Comparison of ENCODE assay signal across 8 mouse cellular contexts in genomic region chr4:140624087-140624467, GRCm38 (mm10). TPM values are rescaled to one million over a fixed set of nuclear protein-coding genes. Genes with fewer than 3 reads are reported as not detected.
DNase-seq lines count a peak whose midpoint lies in the region; ATAC-seq lines count a peak whose summit lies in the region.

No protein-coding gene starts in this region.

- no peaks in the 10 kb centered on the region for H3K9me3 ChIP-seq in embryonic facial prominence, embryonic 14.5 days (ENCODE audit: control insufficient read depth, low read length)
- no peaks in the 10 kb centered on the region for H3K9me3 ChIP-seq in midbrain, embryonic 11.5 days (ENCODE audit: control insufficient read depth, low read length)

- ATAC-seq in embryonic facial prominence, embryonic 14.5 days (ENCODE audit: low read depth): no peak
- 0 out of 2 replicates have a peak, but pooled peaks have one; percentile 2 for ATAC-seq in midbrain, embryonic 11.5 days (ENCODE audit: low FRiP score)

- WGBS in embryonic facial prominence, embryonic 14.5 days: 13% methylated on average over 10 of the region's 10 CpGs
- under 1% methylated on average over 10 of the region's 10 CpGs for WGBS in midbrain, embryonic 11.5 days

- H3K27me3 ChIP-seq in embryonic facial prominence, embryonic 14.5 days (replicated peaks; ENCODE audit: control insufficient read depth, insufficient read depth, low read length): no peaks in the 10 kb centered on the region
- H3K27me3 ChIP-seq in midbrain, embryonic 11.5 days (ENCODE audit: control insufficient read depth, insufficient read depth, low read length): no peaks in the 10 kb centered on the region

- H3K4me3 ChIP-seq in embryonic facial prominence, embryonic 14.5 days (ENCODE audit: low read depth, low read length): no peak overlapping the region
- H3K4me3 ChIP-seq in midbrain, embryonic 11.5 days (ENCODE audit: low read depth, low read length): no peak overlapping the region

- H3K36me3 ChIP-seq in embryonic facial prominence, embryonic 14.5 days (ENCODE audit: control insufficient read depth, insufficient read depth, low read length): no peaks in the 10 kb centered on the region
- no peaks in the 10 kb centered on the region for H3K36me3 ChIP-seq in midbrain, embryonic 11.5 days (ENCODE audit: control insufficient read depth, insufficient read depth, low read length)

- peak overlapping the region; percentile 40; the same call in 1 of the 2 replicates for H3K9ac ChIP-seq in embryonic facial prominence, embryonic 14.5 days (ENCODE audit: low read depth, low read length)
- H3K9ac ChIP-seq in midbrain, embryonic 11.5 days (ENCODE audit: low read length): peak overlapping the region; percentile 53

- H3K4me1 ChIP-seq in embryonic facial prominence, embryonic 14.5 days (ENCODE audit: control insufficient read depth, insufficient read depth, low read length): peaks cover 22% of the 10 kb centered on the region
- peaks cover 46% of the 10 kb centered on the region for H3K4me1 ChIP-seq in midbrain, embryonic 11.5 days (ENCODE audit: control insufficient read depth, insufficient read depth, low read length)

- H3K4me2 ChIP-seq in embryonic facial prominence, embryonic 14.5 days (ENCODE audit: low read depth, low read length): peak overlapping the region; percentile 43
- peak overlapping the region; percentile 43 for H3K4me2 ChIP-seq in midbrain, embryonic 11.5 days

- H3K27ac ChIP-seq in embryonic facial prominence, embryonic 14.5 days (replicated peaks; ENCODE audit: low read depth, low read length): peak overlapping the region; percentile 79
- peak overlapping the region; percentile 97 for H3K27ac ChIP-seq in midbrain, embryonic 11.5 days (ENCODE audit: low read depth, low read length)

- peak; percentile 55 for DNase-seq in embryo, embryonic 10.5 days (ENCODE audit: low spot score)
- DNase-seq in embryo, embryonic 9.5 days (ENCODE audit: extremely low spot score): no peak
- no peak for DNase-seq in embryonic facial prominence, embryonic 14.5 days (ENCODE audit: low spot score)
- DNase-seq in kidney, adult 9 months: peak; percentile 82
- DNase-seq in midbrain, embryonic 11.5 days (ENCODE audit: low spot score, missing footprints): peak; percentile 96
- no peak for DNase-seq in ovary, postnatal 36 days (ENCODE audit: low spot score)
- no peak for DNase-seq in cerebellum, adult 11 months
- DNase-seq in frontal cortex, postnatal 36 days (ENCODE audit: low spot score in 2 of 2): no peak

RNA-seq across cellular contexts. Expression of gene Arhgef10l, which starts 41.7 kb away (rescaled TPM):
- polyA plus RNA-seq in embryonic facial prominence, embryonic 14.5 days (2014; fragmentation: Nextera tagmentation; extraction: Ambion mirVana): 13.4 and 14.8 TPM in 2 replicates
- polyA plus RNA-seq in midbrain, embryonic 11.5 days (2014; fragmentation: Nextera tagmentation; extraction: Ambion mirVana): 17.6 and 18.5 TPM in 2 replicates

Comparison
In these comparisons a context has a peak if more than half of its experiments do, and no peak if none do; other contexts are left out.
1. DNase-seq: peak in embryo, embryonic 10.5 days (single experiment), kidney, adult 9 months (single experiment) and midbrain, embryonic 11.5 days (single experiment); none in embryo, embryonic 9.5 days (single experiment), embryonic facial prominence, embryonic 14.5 days (single experiment), ovary, postnatal 36 days (single experiment), cerebellum, adult 11 months (single experiment) and frontal cortex, postnatal 36 days (0 of 2).